Mouse (Mus musculus) liver, embryonic 11.5 days (tissue): Measurements from ENCODE around the gene Adm. TPM values are rescaled to one million over a fixed set of nuclear protein-coding genes. Genes with fewer than 3 reads are reported as not detected.
A peak's percentile ranks its signal among the peaks of the same experiment; 100 is the strongest.

Experiments used
- ATAC-seq: fragments of 200-750 bp; cut with Nextera tagmentation; replicated peaks from 2 replicates; pipeline ENCODE4 v1.8.0; 2017; ENCODE audit warnings: moderate number of reproducible peaks, mild to moderate bottlenecking, moderate TSS enrichment, moderate library complexity; ENCODE audit not compliant: low FRiP score
- DNase-seq: peaks from one replicate; pipeline ENCODE4 v3.0.0-alpha.2; 2017; ENCODE audit warnings: low spot score
- H3K27ac ChIP-seq: fragments of 300-500 bp; sonication (generic); 2 replicates; pipeline ENCODE4 v1.5.1; 2014; ENCODE audit warnings: mild to moderate bottlenecking, low read depth, low read length, control low read depth
- H3K27me3 ChIP-seq: fragments of 300-500 bp; sonication (generic); replicated peaks from 2 replicates; pipeline ENCODE4 v1.6.1; 2014; ENCODE audit warnings: low read length, mixed read lengths; ENCODE audit not compliant: control insufficient read depth, insufficient read depth
- H3K36me3 ChIP-seq: fragments of 300-500 bp; sonication (generic); 2 replicates; pipeline ENCODE4 v1.6.1; 2014; ENCODE audit warnings: mild to moderate bottlenecking, low read length, moderate library complexity, mixed read lengths; ENCODE audit not compliant: control insufficient read depth, insufficient read depth
- H3K4me1 ChIP-seq: fragments of 300-500 bp; sonication (generic); replicated peaks from 2 replicates; pipeline ENCODE4 v1.6.1; 2014; ENCODE audit warnings: low read length, mixed read lengths; ENCODE audit not compliant: control insufficient read depth, insufficient read depth
- H3K4me2 ChIP-seq: fragments of 300-500 bp; sonication (generic); 2 replicates; pipeline ENCODE4 v1.6.1; 2014; ENCODE audit warnings: mild to moderate bottlenecking, control low read depth, moderate library complexity
- H3K4me3 ChIP-seq: fragments of 300-500 bp; sonication (generic); 2 replicates; pipeline ENCODE4 v1.5.1; 2014; ENCODE audit warnings: low read depth, low read length, control low read depth
- H3K9ac ChIP-seq: fragments of 300-500 bp; sonication (generic); 2 replicates; pipeline ENCODE4 v1.6.1; 2014; ENCODE audit warnings: low read depth, low read length, control low read depth
- H3K9me3 ChIP-seq: fragments of 300-500 bp; sonication (generic); 2 replicates; pipeline ENCODE4 v1.6.1; 2016; ENCODE audit warnings: low read length, inconsistent platforms, mixed read lengths; ENCODE audit not compliant: control insufficient read depth
- WGBS: fragments of 180-500 bp; shearing (Covaris S2); extraction: QIAGEN DNeasy Blood & Tissue Kit; methylation state at CpG from one replicate; pipeline ENCODE4 v1.1.7; 2014; 5-methylcytosine and 5-hydroxymethylcytosine counted together
- polyA plus RNA-seq: library from polyadenylated mRNA; unstranded; fragments of >200 nt; fragmentation: Nextera tagmentation; extraction: Ambion mirVana; gene quantifications from 2 replicates; pipeline ENCODE4 v1.2.1, GENCODE M21; 2014

Adm gene
- polyA plus RNA-seq, 1 experiment from 2014 or later, result 10.6 TPM

DNA sequence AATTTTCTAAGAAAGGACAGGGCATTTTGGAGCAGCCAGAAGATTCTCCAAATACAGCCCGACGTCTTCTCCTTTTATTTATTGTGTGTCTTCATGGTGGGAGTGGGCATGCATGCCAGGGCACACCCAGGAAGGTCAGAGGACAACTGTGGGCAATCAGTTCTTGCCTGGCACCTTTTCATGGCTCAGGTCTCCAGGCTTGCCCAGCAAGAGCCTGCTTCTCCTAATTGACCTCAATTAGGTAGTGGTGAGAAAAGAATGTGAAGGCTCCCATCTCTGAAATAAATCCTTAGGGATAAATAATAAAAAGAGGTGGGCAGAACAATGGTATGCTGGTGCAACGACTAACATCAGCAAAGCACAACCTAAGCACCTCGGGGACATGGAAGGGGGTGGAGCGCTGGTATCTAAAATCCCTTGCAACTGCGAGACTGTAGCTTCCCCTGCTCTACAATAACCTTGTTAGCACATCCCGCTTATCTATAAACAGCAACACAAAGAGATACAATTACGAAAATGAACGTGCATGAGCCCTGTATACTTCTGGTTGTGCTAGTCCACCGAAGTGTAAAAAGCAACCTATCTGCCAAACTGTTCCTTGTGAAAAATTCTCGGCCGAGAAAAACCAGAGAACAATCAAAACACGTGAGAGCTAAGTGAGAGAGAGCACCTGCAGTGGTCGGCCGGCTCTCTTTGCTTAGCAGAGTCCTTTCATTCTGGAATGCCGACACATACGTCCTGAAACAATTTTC lies 13.9 kb upstream of the Adm start:
- H3K9ac ChIP-seq, result peak overlapping the region; percentile 76; the same call in 1 of the 2 replicates
- H3K9me3 ChIP-seq, result no peaks in the 10 kb centered on the region
- peaks cover 8% of the 10 kb centered on the region for H3K4me1 ChIP-seq
- DNase-seq (no peak), ATAC-seq (no peak)
- H3K4me2 ChIP-seq, result peak overlapping the region; percentile 81
- WGBS, result 5% methylated on average over 17 of the region's 17 CpGs
- peak overlapping the region; percentile 74 for H3K4me3 ChIP-seq
- no peaks in the 10 kb centered on the region for H3K36me3 ChIP-seq
- peaks cover 52% of the 10 kb centered on the region for H3K27me3 ChIP-seq
- peak overlapping the region; percentile 85 for H3K27ac ChIP-seq

DNA sequence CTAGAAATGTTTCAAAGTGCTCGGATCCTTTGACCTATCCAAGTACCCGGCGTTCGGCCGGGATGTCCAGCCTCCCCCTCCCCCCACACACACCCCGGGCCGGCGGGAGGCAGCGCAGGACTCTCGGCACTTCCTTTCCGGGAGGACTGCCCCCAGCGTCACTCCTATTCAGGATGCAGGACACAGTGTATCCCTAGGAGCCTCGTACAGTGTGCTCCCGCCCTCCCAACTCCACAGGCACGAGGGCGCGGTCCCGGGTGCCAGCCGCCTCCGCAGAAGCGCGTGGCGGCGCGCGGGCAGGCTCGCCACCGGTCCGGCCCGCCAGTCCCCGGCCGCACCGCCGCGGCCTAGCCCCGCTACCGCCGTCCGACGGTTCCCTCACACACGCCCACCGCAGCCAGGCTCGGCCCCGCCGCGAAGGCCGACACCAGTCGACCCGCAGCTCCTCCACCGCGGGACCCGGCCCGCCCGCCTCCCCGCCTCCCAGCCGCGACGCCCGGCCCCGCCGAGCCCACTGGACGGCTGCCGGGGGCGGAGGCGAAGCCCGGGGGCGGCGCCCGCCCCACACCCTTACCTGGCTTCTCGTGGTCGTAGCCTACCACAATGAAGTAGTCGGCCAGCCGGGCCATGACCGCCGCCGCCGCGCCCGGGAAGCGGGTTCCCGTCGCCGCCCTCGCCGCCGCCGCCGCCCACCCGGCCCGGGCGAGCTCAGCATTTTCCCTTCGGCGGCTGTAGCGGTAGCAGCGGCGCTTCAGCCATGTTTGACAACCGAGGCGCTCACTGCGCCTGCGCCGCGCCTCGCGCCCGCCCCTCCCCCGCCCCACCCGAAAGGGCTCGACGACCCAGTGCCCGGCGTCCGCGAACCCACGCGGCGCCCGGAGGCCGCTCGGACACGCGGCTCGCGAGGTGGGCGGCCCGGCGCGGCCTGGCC lies 13.1 kb upstream of the Adm start, which contains the start of gene Sbf2:
Sbf2 (minus strand) TSS at position 790 of the 931 bp plus-strand sequence.
- peaks cover 55% of the 10 kb centered on the region for H3K27me3 ChIP-seq
- H3K9ac ChIP-seq, result peak within 1 kb of the TSS; percentile 76
- peaks cover 11% of the 10 kb centered on the region for H3K4me1 ChIP-seq
- WGBS, result 1% methylated on average over 112 of the region's 127 CpGs
- no peaks in the 10 kb centered on the region for H3K36me3 ChIP-seq
- peak within 1 kb of the TSS; percentile 74 for H3K4me3 ChIP-seq
- peak within 1 kb of the TSS; percentile 81 for H3K4me2 ChIP-seq
- H3K9me3 ChIP-seq, result no peaks in the 10 kb centered on the region
- ATAC-seq (peak; percentile 83), DNase-seq (peak; percentile 90)
- peak within 1 kb of the TSS; percentile 85 for H3K27ac ChIP-seq

DNA sequence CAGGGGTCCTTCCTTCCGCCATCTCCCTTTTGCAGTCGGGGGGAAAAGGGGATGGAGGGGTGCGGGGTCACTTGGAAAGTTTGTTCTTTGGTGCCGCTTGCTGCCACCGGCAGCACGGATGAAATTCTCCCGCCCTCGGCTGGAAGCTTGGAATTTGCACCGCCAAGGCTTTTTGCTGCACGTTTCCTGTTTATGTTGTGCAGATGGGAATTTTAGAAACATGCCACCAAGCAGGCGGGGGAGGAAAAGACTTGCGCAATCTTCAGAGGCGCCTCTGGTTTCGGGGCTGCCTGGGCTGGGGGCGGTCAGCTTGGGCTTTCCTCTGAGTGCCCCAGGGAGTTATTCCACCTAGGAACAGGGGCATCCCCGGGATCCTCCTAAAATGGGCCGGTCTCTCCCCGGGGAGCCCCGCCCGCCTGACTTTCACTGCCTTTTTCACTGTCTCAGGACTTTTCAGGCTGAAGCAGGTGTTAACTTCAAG lies 12.3 kb upstream of the Adm start:
- H3K4me3 ChIP-seq, result peak overlapping the region; percentile 74
- peak; percentile 58 for DNase-seq
- H3K9me3 ChIP-seq, result no peaks in the 10 kb centered on the region
- WGBS, result 1% methylated on average over 20 of the region's 20 CpGs
- H3K4me1 ChIP-seq, result peaks cover 11% of the 10 kb centered on the region
- H3K9ac ChIP-seq, result peak overlapping the region; percentile 76
- peaks cover 57% of the 10 kb centered on the region for H3K27me3 ChIP-seq
- H3K27ac ChIP-seq, result peak overlapping the region; percentile 85
- peak; percentile 25; the same call in 1 of the 2 replicates for ATAC-seq
- no peaks in the 10 kb centered on the region for H3K36me3 ChIP-seq
- H3K4me2 ChIP-seq, result peak overlapping the region; percentile 81

DNA sequence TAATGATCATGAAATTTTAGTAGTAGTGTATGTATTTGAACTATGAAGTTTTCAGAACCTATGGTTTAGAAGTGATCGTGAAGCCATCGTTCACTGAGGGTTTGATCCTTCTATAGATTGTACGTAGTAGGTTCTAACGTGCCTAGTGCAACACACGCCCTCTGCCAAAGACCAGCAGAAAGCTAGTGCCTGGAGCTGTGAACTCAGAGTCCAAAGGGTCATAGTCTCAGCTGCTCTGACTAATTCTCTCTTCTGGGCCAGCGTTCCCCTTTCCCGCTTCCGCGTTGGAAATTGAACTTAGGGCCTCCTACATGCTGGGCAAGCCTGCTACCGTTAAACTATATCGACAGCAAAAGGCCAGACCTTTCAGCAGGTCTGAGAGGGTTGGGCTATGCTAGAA lies 11.7 kb upstream of the Adm start:
- peak overlapping the region; percentile 74; the same call in 1 of the 2 replicates for H3K4me3 ChIP-seq
- peaks cover 11% of the 10 kb centered on the region for H3K4me1 ChIP-seq
- H3K27ac ChIP-seq, result peak overlapping the region; percentile 85; the same call in 1 of the 2 replicates
- H3K36me3 ChIP-seq, result no peaks in the 10 kb centered on the region
- H3K9ac ChIP-seq, result no peak overlapping the region
- peaks cover 62% of the 10 kb centered on the region for H3K27me3 ChIP-seq
- DNase-seq, result no peak
- no peaks in the 10 kb centered on the region for H3K9me3 ChIP-seq
- peak overlapping the region; percentile 81 for H3K4me2 ChIP-seq
- no peak for ATAC-seq
- 6% methylated on average over 11 of the region's 11 CpGs for WGBS

DNA sequence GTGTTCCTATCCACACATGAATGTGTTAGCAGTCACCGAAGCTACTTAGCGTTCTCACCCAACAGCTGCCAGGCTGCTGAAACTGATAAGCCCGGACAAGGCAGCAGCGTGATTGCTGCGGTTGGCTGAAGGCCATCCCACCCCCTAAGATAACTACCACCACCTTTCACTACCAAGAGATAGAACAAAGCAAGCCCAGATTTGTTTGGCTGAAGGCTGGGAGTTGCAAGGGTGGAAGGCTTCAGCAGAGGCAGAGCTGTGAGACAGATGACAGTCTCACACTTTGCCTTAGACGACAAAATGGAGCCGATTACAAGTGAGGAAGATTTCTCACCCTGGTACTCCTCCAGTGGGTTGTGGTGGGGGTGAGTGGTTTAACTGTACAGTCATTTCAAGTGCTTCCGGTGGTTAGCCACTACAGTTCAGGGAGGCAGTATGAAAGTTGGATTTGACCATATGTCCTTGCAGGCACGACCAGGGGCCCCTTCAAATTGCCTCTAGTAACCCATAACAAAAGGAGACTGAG lies 8.3 kb upstream of the Adm start:
- no peak for ATAC-seq
- WGBS, result 7% methylated on average over 9 of the region's 9 CpGs
- Histone ChIP-seq H3K27me3 (peaks cover 69% of the 10 kb centered on the region), H3K36me3 (no peaks in the 10 kb centered on the region), H3K9me3 (no peaks in the 10 kb centered on the region), H3K27ac (no peak overlapping the region), H3K9ac (no peak overlapping the region), H3K4me3 (no peak overlapping the region), H3K4me2 (no peak overlapping the region), H3K4me1 (peaks cover 4% of the 10 kb centered on the region; the same call in 1 of the 2 replicates)
- DNase-seq, result no peak

DNA sequence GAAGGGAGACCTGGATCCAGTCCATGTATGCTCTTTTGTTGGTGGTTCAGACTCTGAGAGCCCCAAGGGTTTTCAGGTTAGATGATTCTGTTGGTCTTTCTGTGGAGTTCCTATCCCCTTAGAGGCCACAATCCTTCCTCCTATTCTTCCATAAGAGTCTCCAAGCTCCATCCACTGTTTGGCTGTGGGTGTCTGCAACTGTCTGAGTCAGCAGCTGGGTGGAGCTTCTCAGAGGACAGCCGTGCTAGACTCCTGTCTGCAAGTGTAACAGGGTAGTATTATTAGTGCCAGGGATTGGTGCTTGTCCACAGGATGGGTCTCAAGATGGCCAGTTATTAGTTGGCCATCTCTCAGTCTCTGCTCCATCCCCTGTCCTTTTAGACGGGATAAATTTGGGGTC lies 3.4 kb upstream of the Adm start:
- no peak for ATAC-seq
- Histone ChIP-seq H3K36me3 (no peaks in the 10 kb centered on the region), H3K27me3 (peaks cover 81% of the 10 kb centered on the region), H3K4me3 (no peak overlapping the region), H3K9ac (no peak overlapping the region), H3K27ac (no peak overlapping the region), H3K4me2 (no peak overlapping the region), H3K9me3 (no peaks in the 10 kb centered on the region), H3K4me1 (peaks cover 5% of the 10 kb centered on the region; the same call in 1 of the 2 replicates)
- WGBS, result 42% methylated on average over 2 of the region's 2 CpGs
- no peak for DNase-seq

DNA sequence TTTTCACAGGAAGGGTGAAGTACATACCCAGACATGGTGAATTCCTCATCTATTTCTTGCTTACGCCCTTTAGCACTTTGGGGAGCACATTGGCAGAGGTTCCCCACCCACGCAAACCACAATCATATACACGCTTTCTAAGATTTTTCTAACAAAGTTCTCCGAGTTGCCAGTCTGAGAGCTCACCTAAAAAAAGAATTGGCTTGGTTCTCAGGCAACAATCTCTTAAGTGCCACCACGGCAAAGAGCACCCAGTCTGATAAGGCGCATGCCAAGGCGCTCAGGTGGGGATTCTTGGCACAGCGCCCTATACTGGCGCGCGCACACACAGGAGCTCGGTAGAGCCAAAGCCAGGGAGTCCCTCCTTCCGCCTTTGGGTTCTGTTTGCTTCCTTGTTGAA lies 2.5 kb upstream of the Adm start:
- Histone ChIP-seq H3K9ac (no peak overlapping the region), H3K4me1 (peaks cover 4% of the 10 kb centered on the region; the same call in 1 of the 2 replicates), H3K4me3 (no peak overlapping the region), H3K27me3 (peaks cover 90% of the 10 kb centered on the region), H3K36me3 (no peaks in the 10 kb centered on the region), H3K27ac (no peak overlapping the region), H3K9me3 (no peaks in the 10 kb centered on the region), H3K4me2 (no peak overlapping the region)
- DNase-seq (no peak), ATAC-seq (no peak)
- WGBS, result 82% methylated on average over 13 of the region's 13 CpGs

DNA sequence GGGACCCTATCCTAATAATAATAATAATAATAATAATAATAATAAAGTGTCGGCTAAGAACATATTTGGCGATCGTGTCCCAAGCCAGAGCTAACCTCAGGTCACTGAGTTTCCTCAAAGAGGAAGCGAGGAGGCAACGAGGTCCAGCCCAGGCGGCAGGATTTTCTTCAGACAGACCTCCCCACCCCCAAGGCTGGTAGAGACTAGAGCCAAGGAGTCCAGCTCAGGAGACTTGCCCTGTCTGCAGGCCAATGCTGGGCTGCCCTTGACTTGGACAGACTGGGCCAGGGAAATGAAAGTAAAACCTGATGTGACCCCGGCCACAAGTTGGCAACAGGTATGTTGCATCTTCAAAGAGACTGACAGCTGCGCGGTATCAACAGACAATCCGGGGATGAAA lies 2.0 kb upstream of the Adm start:
- 48% methylated on average over 10 of the region's 10 CpGs for WGBS
- DNase-seq, result no peak
- peaks cover 4% of the 10 kb centered on the region; the same call in 1 of the 2 replicates for H3K4me1 ChIP-seq
- H3K4me2 ChIP-seq, result peak overlapping the region; percentile 59
- no peaks in the 10 kb centered on the region for H3K36me3 ChIP-seq
- no peak for ATAC-seq
- H3K9ac ChIP-seq, result no peak overlapping the region
- H3K27me3 ChIP-seq, result peaks cover 91% of the 10 kb centered on the region
- peak overlapping the region; percentile 34; the same call in 1 of the 2 replicates for H3K4me3 ChIP-seq
- no peaks in the 10 kb centered on the region for H3K9me3 ChIP-seq
- H3K27ac ChIP-seq, result no peak overlapping the region
